ENCODE assay signal across 8 mouse cellular contexts in the genomic region with DNA sequence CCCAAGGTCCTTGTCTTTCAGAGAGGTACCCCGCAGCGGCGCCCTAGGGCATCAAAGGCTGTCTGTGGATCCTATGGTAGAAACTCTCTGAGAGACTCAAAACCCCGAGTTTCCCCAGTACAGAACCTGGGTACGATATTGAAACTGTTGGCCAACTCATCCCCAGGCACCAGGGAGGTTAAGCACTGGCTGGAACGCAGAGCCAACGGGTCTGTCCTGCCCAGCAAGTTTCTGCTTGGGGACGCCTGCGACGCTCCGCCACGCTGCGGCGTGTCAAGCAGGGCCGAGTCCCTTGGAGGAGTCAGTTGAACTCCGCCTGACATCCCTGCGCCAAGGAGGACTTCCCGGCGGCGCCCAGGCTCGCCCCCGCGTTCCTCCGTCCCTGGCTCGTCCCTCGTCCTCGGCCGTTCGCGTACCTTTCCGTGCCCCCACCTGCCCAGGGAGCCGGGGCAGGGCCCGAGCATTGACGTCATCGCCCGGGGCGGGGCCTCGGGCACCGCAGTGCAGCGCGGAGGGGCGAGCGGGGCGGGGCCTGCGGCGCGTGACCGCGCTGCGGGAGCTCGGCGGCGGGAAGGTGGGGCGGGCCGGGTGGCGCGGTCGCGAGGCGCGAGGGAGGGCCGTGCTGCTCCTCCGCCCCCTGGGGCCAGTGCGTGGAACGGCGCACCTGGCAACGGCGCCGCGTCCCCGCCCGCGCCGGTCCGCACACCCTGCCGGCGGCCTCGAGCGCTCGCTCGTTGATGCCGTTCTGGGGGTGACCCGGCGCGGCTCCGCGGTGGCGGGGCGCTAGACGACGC. TPM values are rescaled to one million over a fixed set of nuclear protein-coding genes. Genes with fewer than 3 reads are reported as not detected.
DNase-seq lines count a peak whose midpoint lies in the region; ATAC-seq and TF ChIP-seq lines count a peak whose summit lies in the region.

Cds1 (plus strand) TSS at position 577 of the 794 bp plus-strand sequence.

- no peak for TF ChIP-seq CTCF in bone marrow, adult 2 months (IDR thresholded peaks at IDR 0.05; ENCODE audit: control insufficient read depth, insufficient read depth, low read length)

- WGBS in bone marrow, adult 2 months: under 1% methylated on average over 91 of the region's 91 CpGs
- under 1% methylated on average over 90 of the region's 91 CpGs for WGBS in embryonic facial prominence, embryonic 10.5 days
- WGBS in limb, embryonic 11.5 days: under 1% methylated on average over 85 of the region's 91 CpGs
- under 1% methylated on average over 82 of the region's 91 CpGs for WGBS in midbrain, embryonic 12.5 days

- peak within 1 kb of the TSS; percentile 69 for H3K4me3 ChIP-seq in bone marrow, adult 2 months (replicated peaks; ENCODE audit: control insufficient read depth, low read depth, low read length)
- H3K4me3 ChIP-seq in embryonic facial prominence, embryonic 10.5 days: peak within 1 kb of the TSS; percentile 81
- peak within 1 kb of the TSS; percentile 55 for H3K4me3 ChIP-seq in limb, embryonic 11.5 days (ENCODE audit: low read depth, low read length)
- peak within 1 kb of the TSS; percentile 74 for H3K4me3 ChIP-seq in midbrain, embryonic 12.5 days

- no peaks in the 10 kb centered on the region for H3K4me1 ChIP-seq in bone marrow, adult 2 months (ENCODE audit: control insufficient read depth, insufficient read depth, low read length)
- H3K4me1 ChIP-seq in embryonic facial prominence, embryonic 10.5 days: peaks cover 25% of the 10 kb centered on the region
- peaks cover 5% of the 10 kb centered on the region; the same call in 1 of the 2 replicates for H3K4me1 ChIP-seq in limb, embryonic 11.5 days (ENCODE audit: control insufficient read depth, insufficient read depth, low read length)
- peaks cover 3% of the 10 kb centered on the region; the same call in 1 of the 2 replicates for H3K4me1 ChIP-seq in midbrain, embryonic 12.5 days

- peak; percentile 80 for DNase-seq in embryonic facial prominence, embryonic 10.5 days (ENCODE audit: low spot score)
- DNase-seq in heart, adult 11 months: peak; percentile 98
- peak; percentile 90 for DNase-seq in kidney, adult 18-20 months
- peak; percentile 71 for DNase-seq in limb, embryonic 11.5 days (ENCODE audit: low spot score)
- DNase-seq in spleen, adult 12 weeks (ENCODE audit: low spot score): peak; percentile 12

- H3K4me2 ChIP-seq in limb, embryonic 11.5 days (ENCODE audit: low read depth, severe bottlenecking): peak within 1 kb of the TSS; percentile 99
- peak within 1 kb of the TSS; percentile 99 for H3K4me2 ChIP-seq in midbrain, embryonic 12.5 days (replicated peaks)

- peaks cover 92% of the 10 kb centered on the region for H3K27me3 ChIP-seq in embryonic facial prominence, embryonic 10.5 days (replicated peaks; ENCODE audit: low read depth, poor library complexity, severe bottlenecking)
- H3K27me3 ChIP-seq in limb, embryonic 11.5 days (ENCODE audit: control insufficient read depth, insufficient read depth, low read length): peaks cover 49% of the 10 kb centered on the region
- peaks cover 74% of the 10 kb centered on the region for H3K27me3 ChIP-seq in midbrain, embryonic 12.5 days

- peak within 1 kb of the TSS; percentile 9 for H3K27ac ChIP-seq in bone marrow, adult 2 months (ENCODE audit: control insufficient read depth, insufficient read depth, low read depth, low read length, poor library complexity)
- peak within 1 kb of the TSS; percentile 69 for H3K27ac ChIP-seq in embryonic facial prominence, embryonic 10.5 days (replicated peaks)
- H3K27ac ChIP-seq in limb, embryonic 11.5 days (replicated peaks; ENCODE audit: low read depth, low read length): no peak within 1 kb of the TSS
- H3K27ac ChIP-seq in midbrain, embryonic 12.5 days (replicated peaks): no peak within 1 kb of the TSS

- no peaks in the 10 kb centered on the region for H3K36me3 ChIP-seq in embryonic facial prominence, embryonic 10.5 days (replicated peaks)
- H3K36me3 ChIP-seq in limb, embryonic 11.5 days (ENCODE audit: control insufficient read depth, insufficient read depth, low read length): no peaks in the 10 kb centered on the region
- no peaks in the 10 kb centered on the region for H3K36me3 ChIP-seq in midbrain, embryonic 12.5 days

- no peak for TF ChIP-seq POLR2A in bone marrow, adult 2 months (IDR thresholded peaks at IDR 0.05; ENCODE audit: borderline replicate concordance, control insufficient read depth, low read depth, low read length)

- peak; percentile 84 for ATAC-seq in limb, embryonic 11.5 days (ENCODE audit: insufficient number of reproducible peaks, low FRiP score, low TSS enrichment, low read depth)
- ATAC-seq in midbrain, embryonic 12.5 days (ENCODE audit: low FRiP score, low read depth): peak; percentile 89
- no peak for ATAC-seq in erythroid progenitor cell, adult 5-6 weeks (replicated peaks; ENCODE audit: low FRiP score, poor library complexity, severe bottlenecking)

- H3K9ac ChIP-seq in limb, embryonic 11.5 days (ENCODE audit: low read length): peak within 1 kb of the TSS; percentile 62
- H3K9ac ChIP-seq in midbrain, embryonic 12.5 days (replicated peaks): peak within 1 kb of the TSS; percentile 71

- no peaks in the 10 kb centered on the region for H3K9me3 ChIP-seq in embryonic facial prominence, embryonic 10.5 days
- H3K9me3 ChIP-seq in limb, embryonic 11.5 days (ENCODE audit: control insufficient read depth, low read length): no peaks in the 10 kb centered on the region
- H3K9me3 ChIP-seq in midbrain, embryonic 12.5 days: no peaks in the 10 kb centered on the region

RNA-seq across cellular contexts. Expression of gene Cds1, which starts in this region (rescaled TPM):
- 1.4 and 1.5 TPM in 2 replicates for polyA plus RNA-seq in bone marrow, adult 2 months (2011; ENCODE audit: insufficient read depth, insufficient read length, low replicate concordance, missing spikeins)
- 0.74 and 0.78 TPM in 2 replicates for polyA plus RNA-seq in embryonic facial prominence, embryonic 10.5 days (2016; fragmentation: Nextera tagmentation; extraction: Ambion mirVana)
- polyA plus RNA-seq in limb, embryonic 11.5 days (2014; fragmentation: Nextera tagmentation; extraction: Ambion mirVana): 0.97 and 1.2 TPM in 2 replicates
- polyA plus RNA-seq in midbrain, embryonic 12.5 days (2016; fragmentation: Nextera tagmentation; extraction: Ambion mirVana): 1.4 and 2.1 TPM in 2 replicates
- total RNA-seq in erythroid progenitor cell, adult 5-6 weeks (2015; ENCODE audit: low replicate concordance): 0.84 and 6.8 TPM in 2 replicates
- 0.39 TPM in 1 of 2 replicates, not detected in the other for total RNA-seq in erythroid progenitor cell, adult 5-6 weeks (2017; ENCODE audit: low replicate concordance)

Comparison
In these comparisons a context has a peak if more than half of its experiments do, and no peak if none do; other contexts are left out.
1. Peak in DNase-seq, H3K4me3 ChIP-seq and H3K27ac ChIP-seq in embryonic facial prominence, embryonic 10.5 days; RNA of the gene not detected or under 1 TPM.
2. DNase-seq: peak in every context shown above with its lines; median percentile 98 in heart, adult 11 months; 90 in kidney, adult 18-20 months; 80 in embryonic facial prominence, embryonic 10.5 days; 71 in limb, embryonic 11.5 days; 12 in spleen, adult 12 weeks.